Mouse (Mus musculus) midbrain, embryonic 16.5 days (tissue): ENCODE measurements around the gene Kctd20. TPM values are rescaled to one million over a fixed set of nuclear protein-coding genes. Genes with fewer than 3 reads are reported as not detected.

Source experiments
- polyA plus RNA-seq: library from polyadenylated mRNA; unstranded; fragments of >200 nt; fragmentation: Nextera tagmentation; extraction: Ambion mirVana; gene quantifications from 2 replicates; pipeline ENCODE4 v1.2.1, GENCODE M21; 2015

The Kctd20 gene
- polyA plus RNA-seq, 1 experiment from 2014 or later: 92.4 TPM

Other genes starting within 250 kb of the Kctd20 start
- 2.3 and 3.2 TPM in 2 replicates for gene AC170998.1, start 225.9 kb upstream of the Kctd20 start, polyA plus RNA-seq
- gene Mapk13, start 182.7 kb upstream of the Kctd20 start, polyA plus RNA-seq: 0.82 and 0.85 TPM in 2 replicates
- 5.3 and 8.5 TPM in 2 replicates for gene Brpf3, start 150.9 kb upstream of the Kctd20 start, polyA plus RNA-seq
- gene Pnpla1, start 93.5 kb upstream of the Kctd20 start, polyA plus RNA-seq: 0.06 TPM in 1 of 2 replicates, not detected in the other
- 3.0 and 4.0 TPM in 2 replicates for gene 4930539E08Rik, start 36.6 kb upstream of the Kctd20 start, polyA plus RNA-seq
- gene Pxt1, start 8.1 kb upstream of the Kctd20 start, polyA plus RNA-seq: not detected in 2 replicates
- 83.1 and 90.9 TPM in 2 replicates for gene Stk38, start 56.0 kb downstream of the Kctd20 start, polyA plus RNA-seq
- 425 and 475 TPM in 2 replicates for gene Srsf3, start 80.7 kb downstream of the Kctd20 start, polyA plus RNA-seq
- 115 and 148 TPM in 2 replicates for gene Cdkn1a, start 139.0 kb downstream of the Kctd20 start, polyA plus RNA-seq
- 0.08 and 0.17 TPM in 2 replicates for gene Rab44, start 162.2 kb downstream of the Kctd20 start, polyA plus RNA-seq